Mouse (Mus musculus) brain, embryonic 14.5 days (tissue): ENCODE measurements at regions not wholly inside any gene's neighbourhood (a gene's known extent, or its start where the extent isn't known, plus 50 kb on each side); places are given as distances from the start of the nearest gene placed in this dataset.

Experiments used
- DNase-seq: peaks from one replicate; pipeline ENCODE4 v3.0.0-alpha.2; 2011; ENCODE audit warnings: low read depth
- CTCF ChIP-seq: fragments of 200-500 bp; IDR thresholded peaks from 2 replicates; pipeline ENCODE4 v1.5.1; 2012; ENCODE audit warnings: inconsistent platforms, mild to moderate bottlenecking, moderate library complexity, borderline replicate concordance; ENCODE audit not compliant: insufficient read depth, insufficient read length; ENCODE audit errors: extremely low read depth
- POLR2A ChIP-seq: fragments of 200-500 bp; IDR thresholded peaks from 2 replicates; pipeline ENCODE4 v1.6.1; 2012; ENCODE audit warnings: mild to moderate bottlenecking, inconsistent platforms, borderline replicate concordance; ENCODE audit not compliant: poor library complexity, insufficient read depth, insufficient read length, severe bottlenecking; ENCODE audit errors: extremely low read depth

- no peak for TF ChIP-seq CTCF
- no peak for DNase-seq
Observed at GRCm38 (mm10) chr1:186538233-186538632, 167.6 kb downstream of the Tgfb2 start.

GRCm38 (mm10) chr1:186515976-186516375 lies 189.8 kb downstream of the Tgfb2 start:
- no peak for DNase-seq
- TF ChIP-seq CTCF (no peak), POLR2A (no peak)

DNA sequence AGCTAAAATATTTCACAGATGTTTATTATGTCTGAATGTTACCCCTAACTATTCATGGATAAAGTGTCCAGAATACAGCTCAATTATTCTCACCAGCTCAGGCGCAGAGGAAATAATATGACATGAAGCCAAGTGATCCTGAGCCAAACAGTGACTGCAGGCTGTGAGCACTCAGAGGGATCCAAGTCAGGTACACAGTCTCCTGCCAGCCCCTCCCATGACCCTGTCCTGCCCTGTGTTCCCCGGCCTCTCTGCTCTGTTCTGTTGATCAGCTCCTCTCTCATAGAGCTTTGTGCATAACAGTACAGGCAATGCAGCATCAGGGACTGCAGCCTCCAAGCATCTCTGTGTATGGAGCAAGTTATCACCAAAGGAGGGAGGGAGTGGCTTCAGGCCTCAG lies 190.7 kb downstream of the Tgfb2 start:
- no peak for TF ChIP-seq CTCF
- DNase-seq = peak; percentile 57

DNA sequence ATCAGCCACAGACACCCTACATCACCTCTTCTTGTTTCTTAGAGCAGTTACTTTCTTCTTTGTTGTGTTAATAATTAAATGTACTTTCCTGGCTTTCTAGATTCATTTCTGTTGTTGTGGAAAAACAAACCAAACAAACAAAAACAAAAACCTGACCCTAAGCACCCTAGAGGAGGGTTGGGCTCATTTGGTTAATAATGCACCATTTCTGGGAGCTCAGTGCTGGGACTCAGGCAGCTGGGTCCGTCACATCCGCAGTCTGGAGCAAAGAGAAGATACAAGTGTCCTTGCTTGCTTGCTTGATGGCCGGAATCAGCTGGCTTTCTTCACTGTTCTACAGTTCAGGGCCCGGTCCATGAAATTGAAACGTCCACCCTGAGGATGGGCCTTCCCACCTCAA lies 191.9 kb downstream of the Tgfb2 start:
- TF ChIP-seq POLR2A (no peak), CTCF (no peak)
- no peak for DNase-seq

GRCm38 (mm10) chr1:186510531-186510930 lies 195.3 kb downstream of the Tgfb2 start:
- peak; percentile 13 for DNase-seq
- TF ChIP-seq POLR2A = no peak
- TF ChIP-seq CTCF = no peak

DNA sequence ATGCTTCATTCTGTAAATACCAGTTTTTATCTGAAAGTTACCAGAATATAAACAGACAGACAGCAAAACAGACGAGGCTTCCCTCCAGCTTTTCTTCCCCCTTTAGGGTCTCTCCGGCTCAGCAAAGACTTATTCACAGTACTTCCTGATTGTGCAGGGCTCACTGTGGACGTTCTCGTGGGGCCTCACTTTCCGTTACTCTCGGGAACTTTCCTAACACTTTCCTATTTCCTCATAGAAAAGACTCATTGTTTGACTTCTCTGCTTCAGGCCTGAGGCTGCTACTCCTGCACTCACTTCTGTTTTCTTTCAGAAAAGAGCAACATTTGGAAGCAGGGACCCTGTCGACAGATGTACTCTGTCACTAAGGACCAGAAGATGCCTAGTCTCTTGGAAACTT lies 197.4 kb downstream of the Tgfb2 start:
- TF ChIP-seq POLR2A = no peak
- TF ChIP-seq CTCF = no peak
- DNase-seq = no peak

DNA sequence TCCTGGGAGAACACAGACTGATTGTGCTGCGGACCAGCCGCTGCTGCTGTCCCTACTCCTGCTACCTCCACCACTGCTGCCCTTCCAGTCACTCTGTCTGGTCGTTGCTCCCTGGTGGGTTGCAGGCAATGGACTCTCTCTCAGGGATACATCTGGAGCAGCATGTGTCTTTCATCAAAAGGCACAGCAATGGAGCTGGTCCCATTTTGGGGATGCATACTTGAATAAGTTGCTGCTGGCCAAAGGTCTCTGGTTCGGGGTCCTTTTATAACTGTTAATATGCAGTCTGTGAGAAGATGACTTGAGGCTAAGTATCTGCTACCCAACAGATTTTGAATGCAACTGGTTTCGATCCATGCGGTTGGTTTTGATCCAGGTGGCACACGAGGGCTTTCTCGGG lies 197.8 kb downstream of the Tgfb2 start:
- TF ChIP-seq CTCF (no peak), POLR2A (no peak)
- no peak for DNase-seq

- peak; percentile 89 for DNase-seq
- no peak for TF ChIP-seq CTCF
- no peak for TF ChIP-seq POLR2A
Observed at GRCm38 (mm10) chr1:186506517-186506916, 199.3 kb downstream of the Tgfb2 start.

- TF ChIP-seq POLR2A = no peak
- no peak for TF ChIP-seq CTCF
- no peak for DNase-seq
Observed at GRCm38 (mm10) chr1:186505912-186506311, 199.9 kb downstream of the Tgfb2 start.

- peak; percentile 87 for DNase-seq
- TF ChIP-seq CTCF (no peak), POLR2A (no peak)
Observed at GRCm38 (mm10) chr1:186505051-186505711, 200.6 kb downstream of the Tgfb2 start.

GRCm38 (mm10) chr1:186501726-186502125 lies 204.1 kb downstream of the Tgfb2 start:
- TF ChIP-seq CTCF (no peak), POLR2A (no peak)
- DNase-seq = peak; percentile 56

DNA sequence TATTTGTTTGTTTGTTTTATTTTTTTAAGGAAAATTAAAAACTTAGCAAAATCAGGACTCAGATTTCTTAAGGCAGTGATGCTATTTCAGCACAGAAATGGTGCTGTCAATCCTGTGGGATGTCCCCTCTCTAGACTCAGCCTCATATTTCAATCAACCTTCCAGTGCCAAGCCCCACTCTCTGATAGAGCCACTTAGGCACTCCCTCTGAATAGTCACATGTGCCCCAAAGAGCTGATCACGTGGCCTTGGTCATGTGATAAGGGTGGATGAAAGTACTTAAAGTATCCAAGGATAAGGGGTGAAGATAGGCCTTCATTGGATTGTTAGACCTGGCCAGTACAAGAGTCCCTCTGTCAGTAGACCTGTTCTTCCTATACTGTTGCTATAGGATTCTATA lies 207.9 kb downstream of the Tgfb2 start:
- no peak for DNase-seq
- no peak for TF ChIP-seq POLR2A
- TF ChIP-seq CTCF = no peak
